Mouse (Mus musculus) gastrocnemius, postnatal 4 days (tissue): ENCODE measurements around the gene Evl. TPM values are rescaled to one million over a fixed set of nuclear protein-coding genes. Genes with fewer than 3 reads are reported as not detected.

Experiments used
- DNase-seq, 2 experiments: peaks; one replicate each; pipeline ENCODE4 v3.0.0; 2021 to 2022; ENCODE audit warnings: low spot score in 2 of 2, mixed read lengths in 2 of 2
- total RNA-seq, 2 experiments: library from RNA; stranded (reverse); gene quantifications; 2 replicates each; pipeline ENCODE4 v1.2.3; 2021

Gene Evl
- total RNA-seq, 2 experiments from 2014 or later: 77.1 to 80.7 TPM

DNA sequence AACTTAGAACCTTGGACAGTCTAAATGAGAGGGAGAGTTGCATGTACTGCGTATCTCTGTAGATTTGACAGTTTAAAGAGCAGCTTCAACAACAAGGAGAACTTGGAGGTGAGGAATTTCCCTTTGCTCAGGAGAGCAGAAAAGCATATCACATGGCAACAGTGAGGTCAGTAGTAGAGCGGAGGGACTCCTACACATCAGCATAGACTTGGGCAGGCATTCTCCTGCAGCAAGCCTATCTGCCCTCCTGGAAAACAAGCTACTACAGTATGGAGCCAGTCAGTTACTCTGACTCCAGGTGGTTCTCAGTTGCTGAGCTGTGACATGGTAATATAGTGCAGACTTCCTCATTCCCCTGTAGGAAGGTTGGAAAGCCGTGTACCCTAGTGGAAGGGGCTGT, 87.5 kb downstream of the Evl start:
- DNase-seq: no peak

GRCm38 (mm10) chr12:108646234-108646633, 91.7 kb downstream of the Evl start:
- DNase-seq: no peak

DNA sequence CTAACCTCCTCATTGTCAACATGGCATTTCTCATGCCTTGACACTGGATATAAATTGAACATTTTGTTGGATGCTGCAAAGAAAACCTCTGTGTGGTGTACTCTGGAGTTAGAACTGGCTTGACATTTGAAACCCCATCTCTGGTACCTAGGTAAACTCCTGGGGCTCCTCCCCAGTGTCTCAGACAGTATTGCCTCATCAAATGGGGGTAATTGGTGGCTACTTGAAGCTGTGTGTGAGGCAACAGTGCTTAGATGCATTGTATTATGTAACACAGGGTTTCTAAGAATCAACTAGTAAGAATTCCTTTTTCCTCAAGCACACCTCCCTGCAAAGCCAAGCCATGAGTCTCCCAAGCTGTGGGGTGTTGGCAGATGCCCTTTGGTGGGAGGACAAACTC, 93.3 kb downstream of the Evl start:
- no peak for DNase-seq

DNA sequence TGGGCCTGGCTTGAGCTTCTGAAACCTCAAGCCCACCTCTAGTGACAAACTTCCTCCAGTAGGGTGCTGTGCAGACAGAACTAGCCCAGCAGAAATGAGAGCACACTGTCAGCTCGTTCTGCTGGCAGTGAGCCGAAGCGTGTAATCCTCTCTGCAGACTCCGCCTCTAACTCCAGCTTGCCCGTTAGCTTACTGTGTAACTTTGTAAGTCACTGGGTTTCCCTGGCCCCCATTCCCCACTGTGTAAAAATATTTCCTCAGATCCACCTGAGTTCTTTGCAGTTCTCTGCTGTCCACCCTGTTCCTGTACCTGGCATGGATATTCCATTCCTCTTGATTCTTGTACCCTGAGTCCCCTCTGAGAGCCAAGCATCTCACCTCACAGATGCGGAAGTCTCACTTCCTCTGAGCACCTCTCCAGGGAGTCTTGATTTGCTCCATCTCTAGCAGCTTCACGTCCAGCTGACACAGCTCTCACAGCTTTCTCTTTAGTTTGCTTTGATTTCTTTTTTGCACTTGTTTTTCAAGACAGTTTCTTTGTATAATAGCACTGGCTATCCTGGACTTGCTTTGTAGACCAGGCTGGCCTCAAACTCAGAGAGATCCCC, 96.6 kb downstream of the Evl start:
- DNase-seq: peak in 1 of 2 experiments; percentile 58

DNA sequence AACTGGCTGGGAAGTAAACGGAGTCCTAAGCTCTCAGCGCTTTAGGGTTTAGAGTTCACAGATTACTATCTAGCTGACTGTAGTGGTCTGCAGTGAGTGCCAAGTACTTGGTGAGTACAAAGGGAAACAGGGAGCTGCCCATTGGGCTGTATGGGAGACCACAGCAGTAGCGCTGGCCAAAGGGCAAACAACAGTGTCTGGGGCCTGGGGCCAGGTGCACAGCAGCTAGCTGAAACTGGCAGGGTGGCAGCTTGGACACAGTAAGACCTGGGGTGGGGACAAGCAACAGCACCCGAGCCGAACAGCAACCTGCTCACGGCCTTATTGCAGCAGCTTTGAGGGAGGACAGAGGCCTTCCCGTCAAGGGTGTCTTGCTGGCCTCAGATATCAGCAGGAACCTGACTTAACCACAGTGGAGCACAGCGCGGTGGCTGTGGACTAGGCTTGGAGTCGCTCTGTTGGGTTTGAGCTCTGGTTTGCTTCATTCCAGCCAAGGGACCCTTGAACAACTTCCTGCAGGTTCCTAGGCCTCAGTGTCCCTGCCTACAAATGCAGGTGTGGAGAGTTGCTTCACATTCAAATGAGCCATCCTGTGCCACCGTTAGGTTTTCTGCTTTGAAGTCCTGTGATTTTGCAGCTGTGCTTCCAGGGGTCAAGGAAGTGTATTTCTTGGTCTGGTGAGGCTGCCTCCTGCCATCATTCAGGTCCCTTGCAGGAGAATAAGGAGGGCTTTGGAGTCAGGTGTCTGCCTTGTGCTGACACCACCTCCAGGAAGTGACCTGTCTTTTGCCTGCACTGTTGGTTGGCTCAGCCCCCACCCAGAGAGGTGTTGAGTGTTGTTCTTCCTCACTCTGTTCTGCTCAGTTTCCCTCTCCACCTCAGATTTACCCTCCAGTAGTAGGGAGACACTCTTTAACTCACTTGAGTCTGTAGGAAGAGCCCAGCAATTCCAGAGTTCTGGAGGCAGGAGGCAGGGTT, 99.1 kb downstream of the Evl start:
- no peak for DNase-seq

GRCm38 (mm10) chr12:108657350-108657749, 102.8 kb downstream of the Evl start:
- DNase-seq: peak in 1 of 2 experiments; percentile 29

DNA sequence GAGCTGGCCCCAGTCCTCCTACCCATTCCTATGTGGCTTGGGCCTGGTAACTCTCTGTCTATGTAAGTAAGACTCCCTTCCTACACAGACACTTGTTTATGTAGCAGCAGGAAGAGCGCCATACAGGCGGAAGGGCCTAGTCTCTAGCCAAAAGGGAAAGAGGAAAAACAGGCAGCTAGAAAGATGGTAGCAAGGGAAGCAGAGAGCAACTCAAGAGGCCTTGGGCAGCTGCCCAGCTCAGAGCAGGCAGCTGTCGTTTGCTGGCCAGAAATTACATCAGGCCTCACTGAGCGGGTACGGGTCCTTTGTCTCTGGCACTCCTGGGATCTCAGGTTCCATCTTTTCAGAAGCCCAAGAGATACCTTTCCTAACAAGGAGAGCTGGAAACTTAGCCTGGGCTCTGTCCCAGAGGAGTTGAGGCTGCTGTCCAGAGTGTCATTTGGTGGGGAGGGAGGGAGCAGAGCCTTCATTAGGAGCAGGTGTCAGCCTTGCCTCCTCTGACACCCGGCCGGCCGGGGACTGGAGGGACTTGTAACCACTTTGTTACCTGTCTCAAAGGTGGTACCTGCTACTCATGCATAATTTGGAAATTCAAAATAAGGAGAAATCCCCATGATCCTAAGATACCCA, 114.2 kb downstream of the Evl start:
- DNase-seq: peak in 1 of 2 experiments; percentile 30

GRCm38 (mm10) chr12:108671541-108671940, 117.0 kb downstream of the Evl start:
- no peak for DNase-seq

DNA sequence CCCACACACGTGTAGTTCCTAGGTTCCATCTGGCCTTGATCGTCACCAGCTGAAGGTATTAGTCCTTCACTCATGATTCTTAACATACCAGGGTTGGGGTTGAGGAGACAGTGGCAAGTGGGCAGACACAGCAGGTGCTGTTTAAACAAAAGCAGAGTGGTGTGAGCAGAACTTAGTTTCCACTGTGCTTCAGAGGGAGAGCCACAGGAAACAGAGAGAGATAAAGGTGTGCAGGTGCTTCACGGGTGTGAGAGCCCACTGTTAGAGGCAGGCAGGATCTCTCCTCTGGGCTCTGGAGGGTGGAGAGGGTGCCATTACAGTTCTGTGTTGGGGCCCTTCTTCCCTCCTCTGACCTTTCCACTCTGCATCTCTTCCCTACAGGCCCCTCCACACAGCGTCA, 118.4 kb downstream of the Evl start:
- no peak for DNase-seq

- no peak for DNase-seq
These were observed 119.0 kb downstream of the Evl start for GRCm38 (mm10) chr12:108673546-108673945.

- DNase-seq: peak in 1 of 2 experiments; percentile 57
These were observed 120.0 kb downstream of the Evl start for GRCm38 (mm10) chr12:108674502-108674901.

GRCm38 (mm10) chr12:108674916-108675315, 120.4 kb downstream of the Evl start:
- DNase-seq: no peak

DNA sequence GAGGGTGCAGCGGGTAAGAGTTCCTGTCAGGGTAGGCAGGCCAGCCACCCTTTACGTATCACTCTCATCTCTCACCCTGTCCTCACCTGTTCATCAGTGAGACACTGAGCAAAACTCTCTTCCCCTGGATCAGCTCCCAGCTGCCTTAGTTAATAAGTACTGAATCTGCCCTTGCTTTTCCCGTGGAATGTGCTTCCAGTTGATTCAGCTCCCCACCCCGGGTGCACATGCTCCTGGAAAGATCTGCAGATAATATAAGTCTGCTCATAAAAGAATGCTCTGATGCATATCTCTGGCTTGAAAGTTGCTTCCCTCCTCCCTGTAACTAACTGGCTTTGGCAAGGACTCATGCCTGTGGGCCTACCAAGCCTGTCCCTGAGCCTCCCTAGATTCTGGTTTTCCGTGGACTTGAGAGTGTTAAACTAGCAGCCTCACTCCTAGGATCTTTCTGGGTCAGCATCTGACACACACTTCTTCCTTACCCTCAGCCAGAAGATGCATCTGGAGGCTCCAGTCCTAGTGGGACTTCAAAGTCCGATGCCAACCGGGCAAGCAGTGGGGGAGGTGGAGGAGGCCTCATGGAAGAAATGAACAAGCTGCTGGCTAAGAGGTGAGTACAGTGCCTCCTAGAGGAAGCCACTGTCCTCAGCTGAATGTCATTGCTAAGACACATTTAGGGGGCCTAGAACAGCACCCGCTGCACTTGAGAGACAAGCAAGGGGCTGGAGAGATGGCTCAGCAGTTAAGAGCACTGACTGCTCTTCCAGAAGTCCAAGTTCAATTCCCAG, 121.3 kb downstream of the Evl start:
- DNase-seq: no peak

DNA sequence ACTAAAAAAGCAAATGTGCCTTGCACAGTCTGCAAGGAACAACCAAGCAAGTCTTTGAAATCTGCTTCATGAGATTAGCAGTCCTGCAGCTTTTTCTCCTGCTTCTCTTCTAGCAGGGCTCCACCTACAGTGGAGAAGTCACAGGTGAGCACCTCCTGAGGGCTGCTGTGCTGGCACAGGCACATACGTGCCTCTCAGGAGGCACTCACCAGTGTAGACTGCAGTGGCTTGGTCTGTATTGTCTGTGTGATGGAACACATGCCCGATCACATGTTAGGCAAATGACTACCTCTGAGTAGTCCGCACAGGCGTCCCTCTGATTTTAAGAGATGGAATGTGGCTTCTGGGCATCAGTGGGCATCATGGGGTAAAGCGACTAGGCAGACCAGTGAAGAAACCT, 122.6 kb downstream of the Evl start:
- no peak for DNase-seq

DNA sequence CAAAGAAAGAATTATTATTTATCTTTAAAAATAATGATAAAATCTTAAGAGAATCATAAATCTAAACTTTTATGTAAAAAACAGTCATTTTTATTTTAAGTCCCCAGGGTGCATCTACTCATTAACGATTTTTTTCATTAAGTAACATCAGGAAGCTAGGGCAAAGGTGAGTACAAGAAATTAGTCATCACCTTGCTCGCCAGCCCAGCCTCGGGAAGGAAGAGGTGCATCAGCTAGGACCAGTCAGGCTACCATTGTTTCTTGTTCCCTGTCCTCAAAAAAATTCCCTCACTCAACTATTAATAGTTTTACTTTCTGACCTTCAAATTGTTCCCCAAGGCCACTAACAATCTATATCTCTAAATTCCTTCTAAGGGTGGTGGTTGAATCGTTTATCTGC, 123.8 kb downstream of the Evl start:
- no peak for DNase-seq

DNA sequence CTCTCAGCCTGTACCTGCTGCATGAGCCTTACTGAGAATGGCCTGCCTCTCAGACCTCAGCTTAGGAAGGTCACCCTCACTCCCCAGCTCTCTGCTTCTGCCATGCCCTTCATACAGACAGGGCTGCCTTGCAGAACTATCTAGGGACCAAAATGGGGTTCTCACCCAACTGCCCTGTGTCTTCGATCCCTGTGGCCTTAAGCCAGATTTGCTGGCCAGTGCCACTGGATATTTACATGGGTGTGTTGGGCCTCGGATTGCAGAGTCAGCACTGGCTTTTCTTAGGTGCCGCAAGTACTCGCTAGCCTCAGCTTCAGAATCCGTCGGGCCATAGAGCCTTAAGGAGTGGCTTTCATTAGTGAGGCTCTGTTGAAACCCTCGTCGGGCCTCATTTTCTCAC, 126.3 kb downstream of the Evl start:
- no peak for DNase-seq

- DNase-seq: no peak
These were observed 127.9 kb downstream of the Evl start for GRCm38 (mm10) chr12:108682240-108683023.

DNA sequence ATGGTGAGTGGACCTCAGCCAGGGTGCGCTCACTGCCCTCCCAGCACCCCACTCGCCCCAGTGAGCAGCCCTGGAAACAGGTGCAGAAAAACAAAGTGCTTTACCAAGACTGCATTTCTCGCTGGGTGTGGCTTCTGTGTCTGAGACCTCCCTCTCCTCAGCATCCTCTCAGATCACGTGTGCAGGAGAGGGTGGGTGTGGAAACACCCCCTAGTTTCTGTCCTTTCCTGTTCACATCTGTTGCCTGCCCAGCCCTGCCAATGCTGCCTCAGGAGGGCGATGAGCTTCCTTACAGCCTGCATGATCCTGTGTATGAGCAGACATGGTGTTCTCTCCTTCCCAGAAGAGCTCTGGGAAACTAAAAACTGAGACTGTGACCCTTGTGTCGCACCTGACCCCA, 131.9 kb downstream of the Evl start:
- no peak for DNase-seq

DNA sequence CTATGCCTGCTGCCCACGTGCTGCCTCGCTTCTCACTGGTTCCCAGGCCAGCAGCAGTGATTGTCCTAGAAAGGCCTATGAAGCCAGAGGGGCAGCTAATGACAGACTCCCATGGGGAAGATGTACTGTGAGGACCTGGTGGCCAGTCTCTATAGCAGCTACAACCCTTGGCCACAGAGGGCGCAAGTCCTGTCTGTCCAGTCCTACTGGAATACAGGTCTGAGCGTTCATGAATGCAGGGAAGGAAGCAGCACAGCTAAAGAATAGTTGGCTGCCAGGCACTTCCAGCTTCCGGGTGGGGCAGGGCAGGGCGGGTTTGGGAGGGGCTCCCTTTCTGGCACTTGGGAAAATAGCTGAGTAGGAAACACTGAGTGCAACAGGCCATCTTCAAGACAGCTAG, 132.4 kb downstream of the Evl start:
- DNase-seq: no peak

GRCm38 (mm10) chr12:108689167-108689566, 134.6 kb downstream of the Evl start:
- no peak for DNase-seq
